Mouse (Mus musculus) testis, adult 2 months (tissue): ENCODE results near the gene Mrpl50.
"Not testable (repeated sequence)": the region's sequence is repeated elsewhere in the genome, so short reads cannot be mapped to it uniquely, and the experiment has no call there.

ENCODE experiments used
- CTCF ChIP-seq: fragments of 200-500 bp; IDR thresholded peaks from 2 replicates; pipeline ENCODE4 v1.5.1; 2012; ENCODE audit warnings: low read depth, mild to moderate bottlenecking, inconsistent platforms, low read length, moderate library complexity; ENCODE audit not compliant: control insufficient read depth, insufficient read depth, insufficient replicate concordance
- POLR2A ChIP-seq: fragments of 200-500 bp; IDR thresholded peaks from 2 replicates; pipeline ENCODE4 v1.6.1; 2012; ENCODE audit warnings: low read depth, mild to moderate bottlenecking, inconsistent platforms, low read length, moderate library complexity; ENCODE audit not compliant: control insufficient read depth

- not testable (repeated sequence) for TF ChIP-seq POLR2A, CTCF
These were observed 10.6 kb downstream of the Mrpl50 start for GRCm38 (mm10) chr4:49510236-49510835.
